Mouse (Mus musculus) left cerebral cortex, adult 18-20 months (tissue): ENCODE results near the gene Zfp871. TPM values are rescaled to one million over a fixed set of nuclear protein-coding genes. Genes with fewer than 3 reads are reported as not detected.
"Not testable (repeated sequence)": the region's sequence is repeated elsewhere in the genome, so short reads cannot be mapped to it uniquely, and the experiment has no call there.

Experiments
- DNase-seq, 2 experiments: peaks; one replicate each; pipeline ENCODE4 v3.0.0; 2021 to 2022; ENCODE audit warnings: low spot score in 2 of 2, mixed read lengths in 1 of 2
- total RNA-seq, 2 experiments: library from RNA; stranded (reverse); gene quantifications; 2 replicates each; pipeline ENCODE4 v1.2.3; 2021

Zfp871 gene
- total RNA-seq, 2 experiments from 2014 or later = 77.4 to 81.3 TPM

DNA sequence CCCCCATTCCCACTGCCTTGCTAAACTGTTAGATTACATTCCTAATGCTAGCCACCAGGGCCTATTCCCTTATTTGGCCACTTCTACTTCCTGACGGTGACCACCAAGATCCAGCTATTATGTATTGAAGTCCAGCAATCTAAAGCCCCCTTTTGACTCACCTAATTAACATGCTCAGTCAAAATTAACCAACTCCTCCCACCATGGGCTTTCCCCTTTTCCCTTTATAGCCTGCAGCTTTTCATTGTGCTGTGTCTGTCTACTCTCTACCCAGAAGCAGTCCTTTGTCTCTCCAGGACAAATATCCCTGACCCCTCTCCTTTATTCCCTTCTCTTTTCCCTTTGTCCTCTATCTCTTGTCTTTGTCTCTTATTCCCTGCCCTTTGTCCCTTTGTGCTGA lies 47.0 kb downstream of the Zfp871 start:
- no peak for DNase-seq

- DNase-seq = no peak
These were observed 49.7 kb downstream of the Zfp871 start for GRCm38 (mm10) chr17:32738406-32738805.

DNA sequence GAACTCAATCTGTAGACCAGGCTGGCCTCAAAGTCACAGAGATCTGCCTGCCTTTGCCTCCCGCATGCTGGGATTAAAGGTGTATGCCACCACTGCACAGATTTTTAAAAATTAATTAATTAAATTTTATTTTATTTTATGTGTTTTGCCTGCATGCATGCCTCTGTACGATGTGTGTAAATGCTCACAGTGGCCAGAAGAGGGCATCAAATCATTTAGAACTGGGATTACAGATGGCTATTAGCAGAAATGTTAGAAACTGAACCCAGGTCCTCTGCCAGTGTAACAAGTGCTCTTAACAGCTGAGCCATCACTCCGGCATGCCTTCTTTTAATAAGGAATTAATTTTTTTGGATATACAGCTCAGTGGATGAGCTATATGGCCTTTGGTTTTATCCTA lies 59.1 kb downstream of the Zfp871 start:
- no peak for DNase-seq

- not testable (repeated sequence) for DNase-seq
These were observed 61.7 kb downstream of the Zfp871 start for GRCm38 (mm10) chr17:32726360-32726759.

DNA sequence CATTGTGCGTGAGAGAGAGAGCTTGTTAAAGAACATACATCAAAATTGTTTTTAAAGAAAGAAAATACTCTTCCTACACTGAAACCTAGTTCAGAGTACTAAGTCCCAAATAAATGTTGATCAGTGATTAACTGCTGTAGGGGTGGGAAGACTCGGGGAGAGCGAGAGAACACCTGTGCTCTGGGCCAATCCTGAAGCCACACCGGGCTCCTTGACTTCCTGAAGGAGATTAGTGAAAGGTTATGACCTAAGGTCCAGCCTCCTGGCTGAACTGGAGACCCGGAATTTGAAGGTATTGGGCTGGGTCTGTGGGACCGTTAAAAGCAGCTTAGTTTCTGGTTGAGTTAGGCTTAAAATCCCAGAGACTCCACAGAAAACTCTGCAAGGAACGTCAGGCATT lies 65.3 kb downstream of the Zfp871 start:
- no peak for DNase-seq

DNA sequence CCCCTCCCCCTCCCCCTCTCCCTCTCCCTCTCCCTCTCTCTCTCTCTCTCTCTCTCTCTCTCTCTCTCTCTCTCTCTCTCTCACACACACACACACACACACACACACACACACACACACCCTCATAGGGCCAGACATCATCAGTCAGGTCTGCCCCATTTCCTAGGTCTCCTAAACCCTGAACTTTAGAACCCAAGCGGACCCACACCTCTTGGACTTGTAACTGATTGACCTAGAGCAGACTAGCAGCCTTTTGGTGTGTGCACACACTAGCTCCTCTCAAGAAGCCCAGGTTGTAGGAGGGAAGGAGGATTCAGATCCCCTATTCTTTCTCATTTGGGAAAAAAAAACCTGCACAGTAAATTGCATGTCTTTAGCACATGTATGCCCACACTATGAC lies 65.9 kb downstream of the Zfp871 start:
- not testable (repeated sequence) for DNase-seq

Other genes starting within 250 kb of the Zfp871 start
- gene Cyp4f37, start 167.0 kb downstream of the Zfp871 start, total RNA-seq = not detected
- gene Cyp4f40, start 129.4 kb downstream of the Zfp871 start, total RNA-seq = not detected
- gene Cyp4f15, start 102.7 kb downstream of the Zfp871 start, total RNA-seq = 10 to 100 TPM; 16.4 to 21.2 TPM
- gene Zfp811, start 21.6 kb upstream of the Zfp871 start, total RNA-seq = 1 to 10 TPM; 4.3 to 5.9 TPM
- 10 to 100 TPM; 23.1 to 24.0 TPM for gene Zfp799, start 42.0 kb upstream of the Zfp871 start, total RNA-seq
- gene Zfp870, start 103.4 kb upstream of the Zfp871 start, total RNA-seq = 10 to 100 TPM; 10.8 to 12.7 TPM
- gene Cyp4f14, start 129.1 kb upstream of the Zfp871 start, total RNA-seq = 1 to 10 TPM; 5.2 to 5.5 TPM
- 10 to 100 TPM; 18.9 to 21.6 TPM for gene Cyp4f13, start 159.1 kb upstream of the Zfp871 start, total RNA-seq
- gene Zfp472, start 177.5 kb upstream of the Zfp871 start, total RNA-seq = 1 to 10 TPM; 4.2 to 5.0 TPM
- gene Zfp952, start 204.8 kb upstream of the Zfp871 start, total RNA-seq = 10 to 100 TPM; 15.2 to 17.0 TPM
- gene Zfp763, start 245.1 kb upstream of the Zfp871 start, total RNA-seq = 10 to 100 TPM; 17.0 to 21.5 TPM